Mouse (Mus musculus): ENCODE results near the gene Olfr1325.
"Not testable (repeated sequence)": the region's sequence is repeated elsewhere in the genome, so short reads cannot be mapped to it uniquely, and the experiment has no call there.

The Olfr1325 gene

DNA sequence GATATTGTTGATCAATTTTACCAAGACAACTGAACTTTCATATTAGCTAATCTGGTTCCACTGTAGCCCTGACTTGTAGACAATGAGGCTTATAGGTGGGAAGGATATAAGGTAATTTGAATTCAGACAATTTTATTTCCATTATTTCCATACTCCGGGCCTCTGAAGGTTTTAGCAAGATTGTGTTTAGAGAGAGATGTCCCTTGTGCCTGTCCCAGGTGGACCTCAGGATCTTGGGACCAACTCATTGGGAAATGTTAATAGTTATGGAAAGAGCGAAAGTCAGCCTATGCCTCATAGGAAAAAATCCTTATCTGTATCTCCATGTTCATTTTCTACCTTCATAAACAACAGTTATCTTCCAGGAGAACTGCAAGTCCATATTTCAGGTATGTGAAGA lies at the start of gene Olfr1325:
Gene Olfr1325 (plus strand): TSS at position 301 of the 400 bp plus-strand sequence.
- no peak for DNase-seq (ENCODE audit: low spot score)

DNA sequence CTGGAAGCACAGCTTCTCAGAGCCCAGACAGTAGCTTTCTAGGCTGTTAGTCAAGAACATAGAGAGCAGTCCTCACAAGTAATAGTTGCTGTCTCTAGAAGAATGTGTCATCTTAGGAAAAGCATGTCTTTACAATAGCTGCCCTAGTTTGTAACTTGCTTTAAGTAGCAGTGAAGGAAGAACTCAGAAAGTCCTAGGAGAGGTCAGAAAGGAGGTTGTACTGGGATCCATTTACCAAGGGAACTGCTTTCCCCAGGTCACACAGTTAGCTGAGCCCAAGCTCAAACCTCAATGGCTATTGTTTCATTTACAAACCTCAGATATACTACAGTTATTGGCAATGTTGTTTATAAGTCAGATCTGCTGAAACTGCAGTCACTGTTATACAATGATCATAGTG lies 17.7 kb upstream of the Olfr1325 start, which contains the start of gene Olfr1326-ps1:
Gene Olfr1326-ps1 (minus strand): TSS at position 101 of the 400 bp plus-strand sequence.
- DNase-seq (ENCODE audit: low spot score), result no peak

DNA sequence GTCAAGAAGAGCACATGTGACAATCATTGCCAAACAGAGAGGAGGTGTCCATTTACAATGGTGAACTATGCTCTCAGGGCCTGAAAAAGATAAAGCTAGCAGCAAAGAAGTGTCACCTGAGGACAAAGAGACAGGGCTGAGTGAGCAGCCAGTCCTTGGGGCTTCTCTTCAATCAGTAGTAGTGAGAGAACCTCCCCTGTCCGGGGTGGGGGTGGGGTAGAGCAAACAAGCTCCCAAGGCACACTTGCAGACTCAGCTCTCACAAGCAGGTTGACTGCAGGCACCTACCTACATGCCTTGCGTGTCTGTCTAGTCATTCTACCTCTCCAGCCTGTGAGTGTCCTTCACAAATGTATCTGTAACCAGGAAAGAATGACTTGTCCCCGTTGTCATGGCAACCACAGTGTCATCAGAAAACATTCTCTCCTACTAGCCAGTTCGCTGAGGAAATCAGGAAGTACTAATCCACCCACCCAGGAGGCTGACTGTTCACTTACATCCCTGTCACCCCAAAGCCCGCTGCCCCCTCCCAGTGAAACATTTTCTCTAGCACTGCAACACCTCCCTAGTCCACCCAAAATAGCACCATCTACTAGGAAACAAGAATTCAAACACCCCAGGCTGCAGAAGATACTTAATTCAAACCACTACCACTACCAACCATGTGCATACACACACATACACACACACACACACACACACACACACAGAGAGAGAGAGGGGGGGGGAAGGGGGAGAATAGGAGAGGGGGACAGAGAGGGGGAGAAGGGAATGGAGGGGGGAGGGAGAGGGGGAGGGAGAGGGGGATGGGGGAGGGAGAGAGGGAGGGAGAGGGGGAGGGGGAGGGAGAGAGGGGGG lies 53.2 kb downstream of the Olfr1325 start, which contains the start of gene Gm5640:
Gene Gm5640 (minus strand): TSS at position 170 of the 858 bp plus-strand sequence.
- peak; percentile 2 for DNase-seq (ENCODE audit: low spot score)

DNA sequence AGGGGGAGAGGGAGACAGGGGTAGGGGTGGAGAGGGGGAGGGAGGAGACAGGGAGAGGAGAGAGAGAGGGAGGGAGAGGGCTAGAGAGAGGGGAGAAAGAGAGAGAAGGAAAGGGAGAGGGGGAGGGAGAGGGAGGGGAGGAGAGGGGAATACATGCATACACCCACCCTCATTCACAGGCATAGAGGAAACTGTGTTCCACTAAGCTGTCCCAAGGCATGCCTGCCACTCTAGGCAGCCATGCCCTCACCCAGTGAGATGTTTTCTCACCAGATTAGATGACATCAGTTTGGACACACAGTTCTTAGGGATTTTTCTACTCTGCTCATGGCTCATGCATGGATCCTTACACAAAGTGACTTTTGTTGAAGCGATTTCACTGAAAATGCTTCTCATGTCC lies 53.9 kb downstream of the Olfr1325 start:
- DNase-seq (ENCODE audit: low spot score), result not testable (repeated sequence)

Data from testis, postnatal 14 days (tissue).